Mouse (Mus musculus): Measurements from ENCODE around the gene Rxfp4. TPM values are rescaled to one million over a fixed set of nuclear protein-coding genes. Genes with fewer than 3 reads are reported as not detected.
A peak's percentile ranks its signal among the peaks of the same experiment; 100 is the strongest.
"Not testable (repeated sequence)": the region's sequence is repeated elsewhere in the genome, so short reads cannot be mapped to it uniquely, and the experiment has no call there.

Rxfp4 gene
- polyA plus RNA-seq, 1 experiment from 2014 or later, result not detected

DNA sequence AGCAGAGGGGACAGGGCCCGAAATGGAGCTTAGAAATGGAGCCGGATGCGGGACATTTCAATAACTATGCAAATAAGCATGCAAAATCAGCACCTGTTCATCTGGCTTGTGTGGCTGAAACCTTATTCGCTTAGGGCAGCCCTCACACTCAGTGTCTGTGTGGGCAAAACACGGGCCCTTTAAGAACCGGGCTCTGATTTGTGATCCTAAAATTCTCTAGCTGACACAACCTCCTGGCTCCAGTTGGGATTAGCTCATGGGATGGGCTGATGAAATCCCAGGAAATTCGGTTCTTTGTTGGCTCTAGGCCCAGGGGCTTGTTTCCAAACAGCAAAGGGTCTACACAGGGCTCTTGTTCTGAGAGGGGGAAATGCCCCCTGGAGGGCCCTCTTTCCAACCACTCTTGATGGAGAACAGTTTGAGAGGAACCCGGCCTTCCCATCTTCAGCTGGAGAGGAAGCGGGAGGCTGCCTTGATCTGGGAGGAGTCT, 37.0 kb downstream of the Rxfp4 start:
- Histone ChIP-seq H3K4me3 (no peak overlapping the region), H3K9ac (0 out of 2 replicates have a peak overlapping the region, but pooled peaks have one; percentile 35), H3K4me2 (replicated peaks) (peak overlapping the region; percentile 22; the same call in 1 of the 2 replicates), H3K27ac (0 out of 2 replicates have a peak overlapping the region, but pooled peaks have one; percentile 6), H3K9me3 (replicated peaks) (no peaks in the 10 kb centered on the region), H3K4me1 (peaks cover 14% of the 10 kb centered on the region), H3K36me3 (no peaks in the 10 kb centered on the region), H3K27me3 (no peaks in the 10 kb centered on the region)
- no peak for ATAC-seq (ENCODE audit: low FRiP score)
- WGBS, result 52% methylated on average over 9 of the region's 9 CpGs

DNA sequence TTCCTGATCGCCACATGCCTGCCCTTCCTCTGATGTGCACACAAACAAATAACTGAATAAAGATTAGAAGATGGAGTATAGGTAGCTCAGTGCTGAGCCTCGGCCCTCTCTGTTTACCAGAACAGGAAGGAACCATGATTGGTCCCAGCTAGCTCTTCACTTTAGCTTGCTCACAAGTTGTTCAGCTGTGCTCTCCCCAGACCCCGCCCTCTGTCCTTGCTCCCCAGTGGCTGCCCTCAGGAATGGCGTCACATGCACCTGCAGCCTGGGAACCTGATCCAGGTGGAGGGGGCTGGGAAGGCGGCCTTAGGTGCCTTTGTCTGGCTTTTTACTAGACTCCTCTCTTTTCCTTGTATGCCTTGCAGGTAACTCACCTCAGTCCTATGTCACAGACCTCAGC, 37.8 kb downstream of the Rxfp4 start:
- 65% methylated on average over 5 of the region's 5 CpGs for WGBS
- no peak overlapping the region for H3K4me2 ChIP-seq (replicated peaks)
- H3K9ac ChIP-seq, result peak overlapping the region; percentile 27; the same call in 1 of the 2 replicates
- ATAC-seq (ENCODE audit: low FRiP score), result no peak
- no peak overlapping the region for H3K4me3 ChIP-seq
- no peaks in the 10 kb centered on the region for H3K27me3 ChIP-seq
- no peaks in the 10 kb centered on the region for H3K36me3 ChIP-seq
- 0 out of 2 replicates have a peak overlapping the region, but pooled peaks have one; percentile 6 for H3K27ac ChIP-seq
- no peaks in the 10 kb centered on the region for H3K9me3 ChIP-seq (replicated peaks)
- peaks cover 9% of the 10 kb centered on the region; the same call in 1 of the 2 replicates for H3K4me1 ChIP-seq

DNA sequence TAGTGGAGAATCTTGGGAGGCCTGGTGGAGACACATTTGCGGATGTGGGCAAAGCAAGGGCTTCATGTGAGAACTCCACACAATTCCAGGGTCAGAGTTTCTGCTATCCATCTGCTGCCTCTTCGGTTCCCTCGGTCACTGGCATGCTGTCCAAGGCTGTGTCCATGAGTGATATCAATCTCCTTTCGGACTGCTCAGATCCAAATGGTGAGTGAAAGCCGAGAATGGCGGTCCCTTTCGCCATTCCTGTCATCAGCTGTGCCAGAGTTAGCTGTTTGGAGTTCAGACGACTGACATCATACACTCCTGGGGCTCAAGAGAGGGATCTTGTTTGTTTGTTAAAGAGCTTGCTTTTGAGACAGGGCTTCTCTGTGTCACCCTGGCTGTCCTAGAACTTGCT, 38.5 kb downstream of the Rxfp4 start:
- Histone ChIP-seq H3K9ac (no peak overlapping the region), H3K4me1 (peaks cover 9% of the 10 kb centered on the region; the same call in 1 of the 2 replicates), H3K27ac (no peak overlapping the region), H3K9me3 (replicated peaks) (no peaks in the 10 kb centered on the region), H3K4me2 (replicated peaks) (no peak overlapping the region), H3K4me3 (no peak overlapping the region), H3K36me3 (no peaks in the 10 kb centered on the region), H3K27me3 (no peaks in the 10 kb centered on the region)
- ATAC-seq (ENCODE audit: low FRiP score), result no peak
- 80% methylated on average over 8 of the region's 8 CpGs for WGBS

DNA sequence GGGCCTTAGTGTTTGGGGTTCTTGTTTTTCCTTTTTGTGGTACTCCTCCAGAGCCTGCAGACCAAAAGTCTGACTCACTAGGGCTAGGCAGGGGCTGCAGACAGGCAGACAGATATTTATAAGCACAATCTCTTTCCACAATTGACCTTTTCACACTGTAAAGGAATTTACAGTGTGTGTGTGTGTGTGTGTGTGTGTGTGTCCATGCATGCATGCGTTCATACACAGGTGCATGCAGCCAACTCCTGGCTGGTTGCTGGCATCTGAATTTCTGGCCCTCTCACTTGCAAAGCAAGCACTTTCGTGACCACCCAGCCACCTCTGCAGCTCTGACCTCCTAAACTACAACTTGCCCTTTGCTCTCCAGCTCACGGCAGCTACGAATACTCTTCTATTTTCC, 43.9 kb downstream of the Rxfp4 start:
- ATAC-seq (ENCODE audit: low FRiP score), result no peak
- no peak overlapping the region for H3K9ac ChIP-seq
- H3K9me3 ChIP-seq (replicated peaks), result no peaks in the 10 kb centered on the region
- H3K36me3 ChIP-seq, result no peaks in the 10 kb centered on the region
- H3K27me3 ChIP-seq, result 0 out of 2 replicates have a peak, but pooled peaks cover 3% of the 10 kb centered on the region
- no peak overlapping the region for H3K4me2 ChIP-seq (replicated peaks)
- H3K4me1 ChIP-seq, result peaks cover 12% of the 10 kb centered on the region
- H3K27ac ChIP-seq, result no peak overlapping the region
- WGBS, result 83% methylated on average over 4 of the region's 4 CpGs
- no peak overlapping the region for H3K4me3 ChIP-seq

DNA sequence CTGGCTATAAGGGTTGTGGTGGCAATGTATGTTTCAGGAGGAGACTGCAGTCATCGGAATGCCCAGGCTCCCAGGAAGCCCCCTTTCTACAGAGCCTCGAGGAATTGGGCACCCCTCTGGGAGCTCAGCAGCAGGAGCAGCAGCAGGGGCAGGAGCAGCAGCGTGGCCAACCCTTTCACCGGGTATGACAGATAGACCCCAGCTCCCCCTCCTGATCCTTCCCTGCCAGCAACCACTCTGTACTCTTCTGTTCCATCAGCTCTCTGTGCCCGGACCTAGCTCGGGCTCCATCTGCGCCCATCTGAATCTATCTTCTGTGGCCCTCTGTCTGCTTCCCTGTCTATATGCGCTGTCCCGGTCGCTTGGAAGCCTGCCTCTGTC, 45.2 kb downstream of the Rxfp4 start:
- H3K9me3 ChIP-seq (replicated peaks), result no peaks in the 10 kb centered on the region
- H3K27me3 ChIP-seq, result 0 out of 2 replicates have a peak, but pooled peaks cover 3% of the 10 kb centered on the region
- 22% methylated on average over 10 of the region's 10 CpGs for whole genome bisulfite sequencing
- H3K4me2 ChIP-seq (replicated peaks), result peak overlapping the region; percentile 55
- no peaks in the 10 kb centered on the region for H3K36me3 ChIP-seq
- peak; percentile 55 for ATAC-seq (ENCODE audit: low FRiP score)
- peak overlapping the region; percentile 27 for H3K4me3 ChIP-seq
- H3K9ac ChIP-seq, result peak overlapping the region; percentile 46
- peak overlapping the region; percentile 23; the same call in 1 of the 2 replicates for H3K27ac ChIP-seq
- H3K4me1 ChIP-seq, result peaks cover 12% of the 10 kb centered on the region

GRCm38 (mm10) chr3:88607065-88607757, 45.7 kb downstream of the Rxfp4 start:
- peaks cover 12% of the 10 kb centered on the region for H3K4me1 ChIP-seq
- 0 out of 2 replicates have a peak, but pooled peaks cover 3% of the 10 kb centered on the region for H3K27me3 ChIP-seq
- peak; percentile 88 for ATAC-seq (ENCODE audit: low FRiP score)
- peak overlapping the region; percentile 23; the same call in 1 of the 2 replicates for H3K27ac ChIP-seq
- no peaks in the 10 kb centered on the region for H3K36me3 ChIP-seq
- peak overlapping the region; percentile 27 for H3K4me3 ChIP-seq
- no peaks in the 10 kb centered on the region for H3K9me3 ChIP-seq (replicated peaks)
- WGBS, result under 1% methylated on average over 19 of the region's 20 CpGs
- H3K9ac ChIP-seq, result peak overlapping the region; percentile 46
- H3K4me2 ChIP-seq (replicated peaks), result peak overlapping the region; percentile 55

- H3K4me2 ChIP-seq (replicated peaks), result not testable (repeated sequence)
- WGBS, result 89% methylated on average over 2 of the region's 2 CpGs
Observed at GRCm38 (mm10) chr3:88605666-88606065, 47.3 kb downstream of the Rxfp4 start, which contains the start of gene Arhgef2. Gene Arhgef2, plus strand, starts transcription at chr3:88605966.

GRCm38 (mm10) chr3:88604863-88605262, 48.1 kb downstream of the Rxfp4 start:
- no peak for ATAC-seq (ENCODE audit: low FRiP score)
- Histone ChIP-seq H3K27ac (no peak overlapping the region), H3K9ac (no peak overlapping the region), H3K4me3 (no peak overlapping the region), H3K27me3 (0 out of 2 replicates have a peak, but pooled peaks cover 3% of the 10 kb centered on the region), H3K36me3 (no peaks in the 10 kb centered on the region), H3K4me1 (peaks cover 12% of the 10 kb centered on the region), H3K9me3 (replicated peaks) (no peaks in the 10 kb centered on the region), H3K4me2 (replicated peaks) (no peak overlapping the region)
- WGBS, result 91% methylated on average over 7 of the region's 7 CpGs

More at GRCm38 (mm10) chr3:88605666-88606065, 47.3 kb downstream of the Rxfp4 start, which contains the start of gene Arhgef2:
- not testable (repeated sequence) for H3K27ac ChIP-seq; H3K9me3 ChIP-seq (replicated peaks); H3K27me3 ChIP-seq; H3K9ac ChIP-seq; ATAC-seq (ENCODE audit: low FRiP score); H3K36me3 ChIP-seq; H3K4me3 ChIP-seq
- peaks cover 12% of the 10 kb centered on the region for H3K4me1 ChIP-seq

DNA sequence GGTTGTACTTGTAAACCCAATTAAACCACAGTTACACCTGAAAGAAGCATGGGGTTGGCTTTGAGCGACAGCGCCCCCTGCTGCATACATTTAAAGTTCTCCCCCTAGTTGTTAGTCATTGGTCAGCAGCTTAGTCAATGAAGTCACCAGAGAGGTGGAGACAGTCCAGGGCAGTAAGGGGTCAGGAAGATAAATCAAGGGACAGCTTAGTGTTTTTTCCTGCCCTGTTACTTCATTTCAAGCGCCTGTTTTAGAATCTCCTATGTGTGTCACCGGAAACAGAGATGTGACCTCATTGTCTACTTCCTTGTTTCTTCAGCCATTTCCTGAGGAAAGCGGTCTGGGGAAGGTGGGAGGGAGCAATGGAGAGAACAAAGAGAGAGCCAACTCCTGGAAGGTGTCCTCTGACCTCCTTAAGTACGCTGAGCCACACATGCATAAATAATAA, 49.2 kb downstream of the Rxfp4 start:
- Histone ChIP-seq H3K4me3 (no peak overlapping the region), H3K36me3 (no peaks in the 10 kb centered on the region), H3K9ac (no peak overlapping the region), H3K27me3 (0 out of 2 replicates have a peak, but pooled peaks cover 3% of the 10 kb centered on the region), H3K9me3 (replicated peaks) (no peaks in the 10 kb centered on the region), H3K4me1 (peaks cover 12% of the 10 kb centered on the region), H3K4me2 (replicated peaks) (no peak overlapping the region), H3K27ac (no peak overlapping the region)
- ATAC-seq (ENCODE audit: low FRiP score), result no peak
- 38% methylated on average over 6 of the region's 6 CpGs for WGBS

DNA sequence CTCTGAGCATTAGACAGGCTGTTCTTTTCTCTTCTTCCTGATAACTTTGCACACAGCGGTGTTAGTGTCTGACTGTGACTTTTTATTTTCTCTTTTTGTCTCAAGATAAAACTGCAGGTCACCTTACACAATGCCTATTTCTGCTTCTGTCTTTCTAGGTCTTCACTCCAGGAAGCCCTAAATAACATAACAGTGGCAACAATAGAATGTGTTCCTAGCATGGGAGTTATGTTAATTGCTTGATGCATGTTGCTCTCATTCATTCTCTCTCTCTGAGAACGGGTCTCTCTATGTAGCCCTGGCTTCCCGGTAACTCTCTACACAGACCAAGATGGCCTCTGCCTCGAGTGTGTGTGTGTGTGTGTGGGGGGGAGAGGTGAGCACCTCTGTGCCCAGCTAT, 50.5 kb downstream of the Rxfp4 start:
- H3K4me1 ChIP-seq, result peaks cover 4% of the 10 kb centered on the region
- no peaks in the 10 kb centered on the region for H3K9me3 ChIP-seq (replicated peaks)
- ATAC-seq (ENCODE audit: low FRiP score), result no peak
- H3K4me3 ChIP-seq, result no peak overlapping the region
- no peak overlapping the region for H3K27ac ChIP-seq
- WGBS, result 78% methylated on average over 4 of the region's 4 CpGs
- no peak overlapping the region for H3K4me2 ChIP-seq (replicated peaks)
- H3K9ac ChIP-seq, result no peak overlapping the region
- H3K36me3 ChIP-seq, result no peaks in the 10 kb centered on the region
- H3K27me3 ChIP-seq, result 0 out of 2 replicates have a peak, but pooled peaks cover 3% of the 10 kb centered on the region
